Comparison of ENCODE assay signal across 8 mouse cellular contexts in genomic region chr5:31614339-31615025, GRCm38 (mm10). TPM values are rescaled to one million over a fixed set of nuclear protein-coding genes. Genes with fewer than 3 reads are reported as not detected.
DNase-seq lines count a peak whose midpoint lies in the region; ATAC-seq and TF ChIP-seq lines count a peak whose summit lies in the region.

No protein-coding gene starts in this region.

- no peak for TF ChIP-seq POLR2A in limb, embryonic 14.5 days (IDR thresholded peaks at IDR 0.05; ENCODE audit: borderline replicate concordance, extremely low read depth, insufficient read depth, insufficient read length)

- peak overlapping the region; percentile 78 for H3K4me3 ChIP-seq in left cerebral cortex, adult 2 months
- H3K4me3 ChIP-seq in embryonic facial prominence, embryonic 14.5 days (ENCODE audit: low read depth, low read length): peak overlapping the region; percentile 81
- H3K4me3 ChIP-seq in limb, embryonic 14.5 days (replicated peaks; ENCODE audit: low read length): peak overlapping the region; percentile 55

- intact Hi-C loops in left cerebral cortex, adult 2 months (cut with DNase I): loop anchor here (1.0 kb wide), 1 partner anchor 51 kb away; no protein-coding TSS in a partner anchor
- intact Hi-C loops in left cerebral cortex, postnatal 25 days (cut with DNase I): no loop called here
- intact Hi-C loops in left cerebral cortex, postnatal 10 days (cut with DNase I): no loop called here

- H3K4me2 ChIP-seq in embryonic facial prominence, embryonic 14.5 days (ENCODE audit: low read depth, low read length): peak overlapping the region; percentile 62
- H3K4me2 ChIP-seq in limb, embryonic 14.5 days (replicated peaks; ENCODE audit: low read depth, low read length, severe bottlenecking): peak overlapping the region; percentile 46

- no peaks in the 10 kb centered on the region for H3K9me3 ChIP-seq in embryonic facial prominence, embryonic 14.5 days (ENCODE audit: control insufficient read depth, low read length)
- no peaks in the 10 kb centered on the region for H3K9me3 ChIP-seq in limb, embryonic 14.5 days (ENCODE audit: control insufficient read depth, low read length)

- no peaks in the 10 kb centered on the region for H3K27me3 ChIP-seq in embryonic facial prominence, embryonic 14.5 days (replicated peaks; ENCODE audit: control insufficient read depth, insufficient read depth, low read length)
- H3K27me3 ChIP-seq in limb, embryonic 14.5 days (ENCODE audit: control insufficient read depth, insufficient read depth, low read length): no peaks in the 10 kb centered on the region

- H3K27ac ChIP-seq in left cerebral cortex, adult 2 months: peak overlapping the region; percentile 83
- H3K27ac ChIP-seq in embryonic facial prominence, embryonic 14.5 days (replicated peaks; ENCODE audit: low read depth, low read length): peak overlapping the region; percentile 82; the same call in 1 of the 2 replicates
- H3K27ac ChIP-seq in limb, embryonic 14.5 days (replicated peaks; ENCODE audit: low read depth, low read length): peak overlapping the region; percentile 71; the same call in 1 of the 2 replicates

- peak overlapping the region; percentile 85 for H3K9ac ChIP-seq in embryonic facial prominence, embryonic 14.5 days (ENCODE audit: low read depth, low read length)
- peak overlapping the region; percentile 67 for H3K9ac ChIP-seq in limb, embryonic 14.5 days (ENCODE audit: low read depth, low read length, severe bottlenecking)

- peaks cover 8% of the 10 kb centered on the region; the same call in 1 of the 2 replicates for H3K4me1 ChIP-seq in embryonic facial prominence, embryonic 14.5 days (ENCODE audit: control insufficient read depth, insufficient read depth, low read length)
- H3K4me1 ChIP-seq in limb, embryonic 14.5 days (ENCODE audit: control insufficient read depth, insufficient read depth, low read length): peaks cover 11% of the 10 kb centered on the region

- 42% methylated on average over 6 of the region's 6 CpGs for WGBS in embryonic facial prominence, embryonic 14.5 days
- 52% methylated on average over 6 of the region's 6 CpGs for WGBS in limb, embryonic 14.5 days

- TF ChIP-seq CTCF in left cerebral cortex, adult 2 months (IDR thresholded peaks at IDR 0.05): no peak

- peaks cover 34% of the 10 kb centered on the region for H3K36me3 ChIP-seq in embryonic facial prominence, embryonic 14.5 days (ENCODE audit: control insufficient read depth, insufficient read depth, low read length)
- peaks cover 27% of the 10 kb centered on the region for H3K36me3 ChIP-seq in limb, embryonic 14.5 days (ENCODE audit: control insufficient read depth, insufficient read depth, low read length)

- no peak for ATAC-seq in embryonic facial prominence, embryonic 14.5 days (ENCODE audit: low read depth)
- no peak for ATAC-seq in limb, embryonic 14.5 days (ENCODE audit: low FRiP score, low read depth)

- DNase-seq in left cerebral cortex, adult 2 months (ENCODE audit: extremely low spot score in 1 of 2, low spot score in 2 of 2): no peak
- no peak for DNase-seq in left cerebral cortex, postnatal 25 days (ENCODE audit: low spot score in 2 of 2)
- no peak for DNase-seq in embryonic facial prominence, embryonic 14.5 days (ENCODE audit: low spot score)
- no peak for DNase-seq in limb, embryonic 14.5 days (ENCODE audit: low spot score)
- DNase-seq in naive thymus-derived CD4-positive, alpha-beta T cell, adult 2 months (ENCODE audit: low read depth): peak; percentile 74
- DNase-seq in left cerebral cortex, postnatal 10 days (ENCODE audit: extremely low spot score in 1 of 2, low spot score in 2 of 2): no peak
- no peak for DNase-seq in spleen, postnatal 14 days (ENCODE audit: low spot score in 2 of 2)
- DNase-seq in frontal cortex, postnatal 36 days (ENCODE audit: low spot score in 2 of 2): no peak

RNA-seq across cellular contexts. Expression of gene Mrpl33, which starts 17.7 kb away (rescaled TPM):
- 10 to 100 TPM; 75.2 to 86.7 TPM for total RNA-seq in left cerebral cortex, adult 2 months (2021)
- 10 to 100 TPM; 92.9 to 96.0 TPM for total RNA-seq in left cerebral cortex, postnatal 25 days (2021)
- polyA plus RNA-seq in embryonic facial prominence, embryonic 14.5 days (2014; fragmentation: Nextera tagmentation; extraction: Ambion mirVana): 297 and 305 TPM in 2 replicates
- 76.9 and 138 TPM in 2 replicates for polyA plus RNA-seq in limb, embryonic 14.5 days (2012; rRNA removed)
- polyA plus RNA-seq in limb, embryonic 14.5 days (2014; fragmentation: Nextera tagmentation; extraction: Ambion mirVana): 266 and 312 TPM in 2 replicates
- total RNA-seq in left cerebral cortex, postnatal 10 days (2021): 100 to 1,000 TPM; 116 to 134 TPM
